Mouse (Mus musculus) skeletal muscle tissue, postnatal 0 days (tissue): ENCODE results near the gene Hrasls. TPM values are rescaled to one million over a fixed set of nuclear protein-coding genes. Genes with fewer than 3 reads are reported as not detected.

Experiments used
- polyA plus RNA-seq: library from polyadenylated mRNA; unstranded; fragments of >200 nt; fragmentation: Nextera tagmentation; extraction: Ambion mirVana; gene quantifications from 2 replicates; pipeline ENCODE4 v1.2.1, GENCODE M21; 2015

The Hrasls gene
- 13.2 and 13.4 TPM in 2 replicates for polyA plus RNA-seq

DNA sequence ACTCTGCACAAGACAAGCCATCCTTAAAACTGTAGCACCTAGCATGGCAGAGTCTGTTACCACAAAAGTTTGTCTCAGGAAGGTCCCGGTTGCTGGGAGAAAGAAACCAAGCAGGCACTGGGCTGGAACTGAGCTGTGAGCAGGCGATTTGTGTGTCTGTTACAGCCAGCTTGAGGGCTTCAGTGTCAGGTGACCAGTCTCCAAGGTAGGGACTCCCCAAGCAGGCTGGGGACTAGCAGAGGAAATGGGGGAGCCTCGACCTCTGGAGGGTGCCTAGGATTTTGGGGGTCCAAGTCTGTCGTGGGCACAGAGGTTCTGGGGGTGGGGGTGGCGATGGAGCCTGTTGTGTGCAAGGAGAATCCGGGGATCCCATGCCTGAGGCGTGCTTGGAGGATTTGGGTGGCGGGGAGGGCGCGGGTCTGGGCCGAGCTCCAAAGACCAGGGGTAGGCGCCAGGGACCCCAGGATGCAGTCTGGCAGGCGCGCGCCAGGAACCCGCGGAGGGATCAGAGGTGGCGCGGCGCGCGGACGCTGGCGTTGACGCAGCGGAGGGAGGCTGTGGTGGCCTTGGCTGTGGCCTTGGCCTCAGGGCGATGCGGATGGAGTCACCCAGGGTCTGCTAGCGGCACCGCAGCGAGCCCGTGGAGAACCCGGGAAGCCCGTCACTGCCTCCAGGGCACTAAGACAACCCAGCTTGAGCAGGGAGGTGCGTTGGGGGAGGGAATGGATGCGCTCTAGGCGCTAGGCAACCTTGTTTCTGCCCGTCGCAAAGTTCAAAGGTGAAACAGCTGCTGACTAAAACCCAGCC is at the start of gene Hrasls:
Hrasls (plus strand) TSS at position 91 of the 807 bp plus-strand sequence.

Other genes with a start within 250 kb of the Hrasls start
- gene Atp13a5, start 169.0 kb downstream of the Hrasls start, polyA plus RNA-seq = 0.10 and 0.18 TPM in 2 replicates